Mouse (Mus musculus): ENCODE measurements around the gene Ddx39b. TPM values are rescaled to one million over a fixed set of nuclear protein-coding genes. Genes with fewer than 3 reads are reported as not detected.
"Not testable (repeated sequence)": the region's sequence is repeated elsewhere in the genome, so short reads cannot be mapped to it uniquely, and the experiment has no call there.

Ddx39b gene
- polyA plus RNA-seq, 1 experiment from 2014 or later, result 279 TPM

DNA sequence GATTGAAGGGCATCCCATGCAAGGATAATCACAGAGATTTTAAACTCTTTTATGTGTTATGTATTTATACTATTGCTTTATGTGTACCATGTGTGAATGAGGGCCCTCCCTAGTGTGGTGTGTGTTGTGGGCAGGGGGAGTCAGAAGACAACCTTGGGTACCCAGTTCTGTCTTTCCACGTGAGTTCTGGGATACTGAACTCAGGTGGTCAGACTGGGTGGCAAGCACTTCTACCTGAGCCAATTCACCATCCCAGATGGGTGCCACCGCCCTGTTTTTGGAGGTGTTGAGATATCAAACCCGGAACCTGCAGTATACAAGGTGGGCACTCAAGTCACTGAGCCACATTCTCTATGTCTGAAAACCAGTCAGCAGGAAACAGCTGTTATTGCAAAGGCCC is 30.7 kb downstream of the Ddx39b start:
- Histone ChIP-seq H3K27me3 (replicated peaks) (peaks cover 50% of the 10 kb centered on the region), H3K36me3 (no peaks in the 10 kb centered on the region), H3K4me1 (no peaks in the 10 kb centered on the region), H3K27ac (replicated peaks) (no peak overlapping the region), H3K4me2 (no peak overlapping the region), H3K9me3 (no peaks in the 10 kb centered on the region), H3K9ac (no peak overlapping the region), H3K4me3 (no peak overlapping the region)
- 56% methylated on average over 3 of the region's 3 CpGs for WGBS
- ATAC-seq (ENCODE audit: extremely low read depth, insufficient number of reproducible peaks, low FRiP score, low TSS enrichment), result no peak

DNA sequence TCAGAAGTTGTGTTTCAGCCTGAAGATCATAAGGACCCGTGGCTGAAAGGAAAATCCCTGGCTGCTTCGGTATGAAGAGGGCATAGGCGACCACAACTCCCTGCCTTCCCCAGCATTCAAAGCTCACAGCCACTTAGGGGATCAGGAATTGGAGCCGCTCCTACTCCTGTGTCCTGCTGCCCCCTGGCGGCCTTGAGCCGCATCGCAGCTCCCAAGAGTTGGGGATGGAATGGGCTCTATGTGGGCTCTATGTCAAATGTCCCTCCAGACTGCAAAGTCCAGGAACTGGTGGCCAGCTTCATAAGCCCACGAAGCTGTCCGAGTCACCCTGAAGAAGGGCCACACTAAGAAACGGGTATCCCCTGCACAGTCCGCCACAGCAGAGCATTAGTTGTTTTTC is 33.2 kb downstream of the Ddx39b start:
- no peak for ATAC-seq (ENCODE audit: extremely low read depth, insufficient number of reproducible peaks, low FRiP score, low TSS enrichment)
- Histone ChIP-seq H3K36me3 (no peaks in the 10 kb centered on the region), H3K4me3 (no peak overlapping the region), H3K27me3 (replicated peaks) (peaks cover 52% of the 10 kb centered on the region), H3K27ac (replicated peaks) (no peak overlapping the region), H3K4me2 (no peak overlapping the region), H3K9ac (no peak overlapping the region; the same call in 1 of the 2 replicates), H3K9me3 (no peaks in the 10 kb centered on the region), H3K4me1 (no peaks in the 10 kb centered on the region)
- WGBS, result 2% methylated on average over 11 of the region's 11 CpGs

DNA sequence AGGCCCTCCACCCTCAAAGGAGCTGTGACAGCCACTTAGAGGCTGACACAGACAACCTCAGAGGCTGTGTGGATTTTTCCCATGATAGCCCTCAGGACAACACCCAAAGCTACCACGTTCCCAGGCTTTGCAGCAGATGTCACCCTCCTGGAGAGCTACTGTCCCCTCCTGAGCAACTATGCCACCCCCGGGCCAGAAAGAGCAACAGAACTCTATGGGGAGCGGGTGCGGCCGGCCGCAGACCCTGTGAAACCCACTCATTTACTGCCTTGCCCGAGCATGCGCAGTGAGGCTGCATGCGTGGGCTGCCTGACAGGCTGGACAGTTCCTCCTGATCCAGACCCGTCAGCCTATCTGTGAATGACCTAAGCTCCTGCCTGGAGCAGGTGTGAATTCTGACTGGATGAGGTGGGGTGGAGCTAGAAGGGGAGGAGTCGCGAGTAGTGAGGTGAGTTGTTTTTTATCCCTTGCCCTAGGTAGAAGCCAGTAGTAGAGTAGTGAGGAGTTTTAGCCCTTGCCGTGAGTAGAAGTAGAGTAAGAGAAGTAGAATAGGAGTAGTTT is 34.8 kb downstream of the Ddx39b start:
- H3K4me2 ChIP-seq, result no peak overlapping the region
- H3K4me1 ChIP-seq, result no peaks in the 10 kb centered on the region
- ATAC-seq (ENCODE audit: extremely low read depth, insufficient number of reproducible peaks, low FRiP score, low TSS enrichment), result no peak
- no peak overlapping the region for H3K9ac ChIP-seq
- H3K27me3 ChIP-seq (replicated peaks), result peaks cover 57% of the 10 kb centered on the region
- H3K4me3 ChIP-seq, result no peak overlapping the region
- H3K9me3 ChIP-seq, result no peaks in the 10 kb centered on the region
- no peak overlapping the region for H3K27ac ChIP-seq (replicated peaks)
- no peaks in the 10 kb centered on the region for H3K36me3 ChIP-seq
- WGBS, result 18% methylated on average over 13 of the region's 13 CpGs

DNA sequence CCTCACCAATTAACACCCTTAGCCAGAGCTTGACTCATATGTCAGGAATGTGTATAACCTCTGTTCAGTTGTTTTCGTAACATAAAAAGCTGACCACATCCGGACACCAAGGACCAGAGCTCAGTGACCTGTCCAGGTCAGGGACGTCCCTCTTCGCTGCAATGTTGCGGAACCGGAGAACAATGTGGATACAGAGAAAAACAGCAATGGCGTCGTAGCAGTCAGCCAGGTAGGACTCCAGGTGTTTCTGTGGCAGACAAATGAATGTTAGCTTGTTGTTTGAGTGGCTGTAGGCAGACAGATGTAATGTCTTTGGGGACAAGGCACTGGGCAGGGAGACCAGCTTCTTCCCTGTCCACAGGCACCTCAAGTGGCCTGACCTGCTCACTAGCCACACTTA is 36.5 kb downstream of the Ddx39b start:
- Histone ChIP-seq H3K4me2 (no peak overlapping the region), H3K4me1 (no peaks in the 10 kb centered on the region), H3K4me3 (no peak overlapping the region), H3K36me3 (no peaks in the 10 kb centered on the region), H3K9ac (no peak overlapping the region), H3K9me3 (no peaks in the 10 kb centered on the region), H3K27me3 (replicated peaks) (peaks cover 56% of the 10 kb centered on the region), H3K27ac (replicated peaks) (no peak overlapping the region)
- WGBS, result 83% methylated on average over 8 of the region's 8 CpGs
- ATAC-seq (ENCODE audit: extremely low read depth, insufficient number of reproducible peaks, low FRiP score, low TSS enrichment), result no peak

DNA sequence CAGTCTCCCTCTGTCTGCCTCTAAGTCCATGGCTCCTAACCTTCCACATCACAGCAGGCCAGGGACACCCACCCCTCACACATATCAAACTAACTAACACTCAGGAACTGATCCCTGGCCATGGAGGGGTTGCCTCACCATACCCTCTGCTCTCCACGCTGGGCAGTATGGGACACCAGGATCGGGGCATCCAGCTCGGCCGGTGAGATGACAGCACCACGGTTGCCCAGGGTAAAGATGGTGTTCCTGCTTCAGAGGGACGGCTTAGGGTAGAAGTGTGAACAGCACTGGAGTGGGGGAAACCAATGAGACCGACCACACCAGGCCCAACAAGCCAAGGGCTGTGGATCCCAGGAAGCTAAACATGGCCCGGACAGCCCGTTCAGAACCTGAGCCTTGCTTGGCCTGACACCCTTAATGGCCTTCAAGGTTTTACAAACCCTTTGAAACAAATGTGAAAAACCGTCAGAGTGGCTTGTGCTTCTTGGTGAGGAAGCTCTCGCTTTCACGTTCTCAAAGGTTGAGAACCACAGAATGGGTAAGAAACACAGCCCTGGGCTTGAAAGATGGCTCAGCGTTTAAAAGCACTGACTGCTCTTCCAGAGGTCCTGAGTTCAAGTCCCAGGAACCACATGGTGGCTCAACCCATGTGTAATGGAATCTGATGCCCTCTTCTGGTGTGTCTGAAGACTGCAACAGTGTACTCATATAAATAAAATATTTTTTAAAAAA is 37.6 kb downstream of the Ddx39b start:
- H3K27me3 ChIP-seq (replicated peaks), result peaks cover 62% of the 10 kb centered on the region

DNA sequence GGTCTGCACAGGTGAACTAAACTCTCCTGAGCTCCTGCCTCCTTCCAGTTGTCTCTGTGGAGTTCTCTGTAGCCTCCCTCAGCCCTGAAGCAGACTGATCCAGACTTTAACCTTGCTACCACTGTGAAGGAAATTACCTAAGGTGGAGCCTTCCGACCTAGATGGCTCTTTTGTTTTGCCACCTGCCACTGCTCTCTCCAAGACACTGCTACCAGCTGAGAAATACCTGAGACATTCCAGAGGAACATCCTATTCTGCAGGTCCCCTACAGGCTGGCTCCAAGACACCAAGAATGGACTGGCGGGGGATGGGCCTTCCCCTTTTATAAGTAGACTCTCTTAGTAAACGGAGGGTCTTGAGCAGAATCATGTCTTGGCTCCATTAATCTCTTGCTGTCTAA is 38.7 kb downstream of the Ddx39b start:
- WGBS, result 56% methylated on average over 3 of the region's 3 CpGs
- no peak for ATAC-seq (ENCODE audit: extremely low read depth, insufficient number of reproducible peaks, low FRiP score, low TSS enrichment)
- no peak overlapping the region for H3K9ac ChIP-seq

More for the DNA sequence above, 37.6 kb downstream of the Ddx39b start:
- H3K27ac ChIP-seq (replicated peaks), result no peak overlapping the region
- no peaks in the 10 kb centered on the region for H3K9me3 ChIP-seq
- no peak overlapping the region for H3K4me2 ChIP-seq
- ATAC-seq (ENCODE audit: extremely low read depth, insufficient number of reproducible peaks, low FRiP score, low TSS enrichment), result no peak
- no peaks in the 10 kb centered on the region for H3K4me1 ChIP-seq
- no peak overlapping the region for H3K4me3 ChIP-seq
- 78% methylated on average over 13 of the region's 13 CpGs for WGBS
- no peak overlapping the region for H3K9ac ChIP-seq
- no peaks in the 10 kb centered on the region for H3K36me3 ChIP-seq

DNA sequence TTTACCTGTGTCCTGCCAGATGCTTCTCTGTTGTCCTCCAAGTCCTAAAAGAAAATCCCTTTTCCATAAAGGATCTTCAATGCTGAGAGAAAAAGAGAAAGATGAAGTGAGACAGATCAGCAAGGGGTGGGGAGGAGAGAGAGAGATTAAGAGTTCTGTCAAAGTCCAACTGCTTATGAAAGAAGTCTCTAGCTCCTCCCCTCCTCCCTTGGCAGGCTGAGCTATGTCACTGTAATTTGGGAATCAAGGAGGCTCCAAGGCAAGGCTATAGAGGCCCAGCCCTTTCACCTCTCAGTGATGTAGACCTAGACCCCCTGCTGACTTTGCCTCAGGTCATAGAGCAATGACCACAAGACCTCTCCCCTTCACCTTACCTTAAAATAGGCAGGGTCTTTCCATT is 43.9 kb downstream of the Ddx39b start:
- ATAC-seq (ENCODE audit: extremely low read depth, insufficient number of reproducible peaks, low FRiP score, low TSS enrichment), result no peak
- Histone ChIP-seq H3K27me3 (replicated peaks) (peaks cover 36% of the 10 kb centered on the region), H3K4me2 (no peak overlapping the region), H3K4me1 (no peaks in the 10 kb centered on the region), H3K9ac (no peak overlapping the region), H3K36me3 (no peaks in the 10 kb centered on the region), H3K27ac (replicated peaks) (no peak overlapping the region), H3K4me3 (no peak overlapping the region), H3K9me3 (no peaks in the 10 kb centered on the region)

More for the DNA sequence above, 38.7 kb downstream of the Ddx39b start:
- no peaks in the 10 kb centered on the region for H3K9me3 ChIP-seq
- H3K27me3 ChIP-seq (replicated peaks), result peaks cover 61% of the 10 kb centered on the region
- H3K27ac ChIP-seq (replicated peaks), result no peak overlapping the region
- H3K4me3 ChIP-seq, result no peak overlapping the region
- H3K4me2 ChIP-seq, result no peak overlapping the region
- no peaks in the 10 kb centered on the region for H3K36me3 ChIP-seq
- no peaks in the 10 kb centered on the region for H3K4me1 ChIP-seq

DNA sequence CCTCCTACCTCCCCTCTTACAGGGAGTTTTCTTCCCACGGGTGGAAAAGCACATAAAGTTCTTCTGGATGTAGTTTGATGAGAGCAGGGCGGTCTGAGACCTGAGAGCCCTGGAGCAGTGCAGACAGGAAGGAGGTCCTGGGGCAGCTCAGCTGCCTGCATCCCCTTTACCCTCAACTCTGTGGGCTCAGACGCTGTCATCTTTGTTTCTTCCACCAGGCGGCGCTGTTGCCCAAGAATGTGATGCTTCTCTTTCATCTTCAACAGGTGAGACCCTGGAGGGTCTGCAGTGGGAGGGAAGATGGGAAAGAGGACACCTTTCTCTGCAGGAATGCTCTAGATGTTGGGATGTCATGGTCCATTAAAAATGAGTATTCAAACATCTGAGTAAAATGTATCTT is 54.2 kb downstream of the Ddx39b start:
- not testable (repeated sequence) for H3K9ac ChIP-seq; H3K4me1 ChIP-seq; H3K9me3 ChIP-seq; H3K36me3 ChIP-seq; ATAC-seq (ENCODE audit: extremely low read depth, insufficient number of reproducible peaks, low FRiP score, low TSS enrichment); H3K4me2 ChIP-seq; H3K27ac ChIP-seq (replicated peaks); H3K4me3 ChIP-seq
- peaks cover 34% of the 10 kb centered on the region for H3K27me3 ChIP-seq (replicated peaks)
- 5% methylated on average over 5 of the region's 5 CpGs for WGBS

DNA sequence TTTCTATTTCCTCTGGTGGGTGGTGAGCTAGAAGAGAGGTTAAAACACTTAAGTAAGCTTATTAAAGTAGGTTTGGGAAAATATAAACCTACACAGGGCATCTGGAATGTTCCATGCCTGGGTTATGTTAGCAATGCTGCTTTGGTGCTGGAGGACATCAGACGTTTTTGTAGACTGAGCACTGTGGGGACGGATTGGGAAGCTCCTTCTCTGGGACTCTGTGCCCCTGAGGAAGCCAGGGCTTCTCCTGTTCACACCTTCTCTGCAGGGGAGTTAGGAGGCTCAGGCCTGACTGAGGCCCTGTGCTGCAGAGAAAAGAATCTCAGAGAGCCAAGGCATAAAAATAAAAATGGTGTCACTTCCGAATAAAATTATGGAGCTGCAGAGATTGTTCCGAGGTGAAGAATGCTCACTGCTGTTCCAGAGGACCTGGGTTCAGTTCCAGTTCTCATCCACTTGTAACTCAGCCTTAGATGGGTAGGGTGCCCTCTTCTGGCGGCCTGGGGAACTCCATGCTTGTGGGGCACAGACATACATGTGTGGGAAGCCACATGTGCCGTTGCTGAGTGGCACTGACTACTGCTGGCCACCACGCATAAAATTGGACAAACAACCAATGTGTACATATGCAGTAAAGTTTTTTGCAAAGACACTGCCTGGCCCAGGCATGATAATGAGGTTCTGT is 58.9 kb downstream of the Ddx39b start:
- not testable (repeated sequence) for H3K27ac ChIP-seq (replicated peaks); H3K4me2 ChIP-seq; ATAC-seq (ENCODE audit: extremely low read depth, insufficient number of reproducible peaks, low FRiP score, low TSS enrichment); H3K9me3 ChIP-seq; H3K4me3 ChIP-seq; H3K4me1 ChIP-seq; H3K9ac ChIP-seq; H3K36me3 ChIP-seq
- H3K27me3 ChIP-seq (replicated peaks), result peaks cover 15% of the 10 kb centered on the region
- 80% methylated on average over 7 of the region's 7 CpGs for WGBS

DNA sequence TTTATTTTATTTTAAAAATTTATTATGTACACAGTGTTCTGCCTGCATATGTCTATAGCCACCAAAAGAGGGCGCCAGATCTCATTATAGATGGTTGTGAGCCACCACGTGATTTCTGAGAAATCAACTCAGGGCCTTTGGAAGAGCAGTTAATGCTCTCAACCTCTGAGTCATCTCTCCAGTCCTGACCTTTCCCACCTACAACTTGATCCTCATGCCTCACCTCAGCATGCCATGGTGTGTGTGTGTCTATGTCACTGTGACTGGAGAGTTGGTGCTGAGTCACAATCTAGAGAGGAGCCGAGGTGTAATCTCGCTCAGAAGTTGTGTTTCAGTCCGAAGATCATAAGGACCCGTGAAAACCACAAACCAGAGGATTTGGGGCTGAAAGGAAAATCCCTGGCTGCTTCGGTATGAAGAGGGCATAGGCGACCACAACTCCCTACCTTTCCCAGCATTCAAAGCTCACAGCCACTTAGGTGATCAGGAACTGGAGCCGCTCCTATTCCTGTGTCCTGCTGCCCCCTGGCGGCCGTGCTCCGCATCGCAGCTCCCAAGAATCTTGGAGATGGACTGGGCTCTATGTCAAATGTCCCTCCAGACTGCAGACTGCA is 60.2 kb downstream of the Ddx39b start:
- Histone ChIP-seq H3K36me3 (no peaks in the 10 kb centered on the region), H3K4me1 (no peaks in the 10 kb centered on the region), H3K4me3 (no peak overlapping the region), H3K9ac (no peak overlapping the region), H3K27me3 (replicated peaks) (peaks cover 21% of the 10 kb centered on the region), H3K27ac (replicated peaks) (no peak overlapping the region), H3K9me3 (no peaks in the 10 kb centered on the region), H3K4me2 (0 out of 2 replicates have a peak overlapping the region, but pooled peaks have one; percentile 11)
- no peak for ATAC-seq (ENCODE audit: extremely low read depth, insufficient number of reproducible peaks, low FRiP score, low TSS enrichment)
- 23% methylated on average over 13 of the region's 13 CpGs for WGBS

DNA sequence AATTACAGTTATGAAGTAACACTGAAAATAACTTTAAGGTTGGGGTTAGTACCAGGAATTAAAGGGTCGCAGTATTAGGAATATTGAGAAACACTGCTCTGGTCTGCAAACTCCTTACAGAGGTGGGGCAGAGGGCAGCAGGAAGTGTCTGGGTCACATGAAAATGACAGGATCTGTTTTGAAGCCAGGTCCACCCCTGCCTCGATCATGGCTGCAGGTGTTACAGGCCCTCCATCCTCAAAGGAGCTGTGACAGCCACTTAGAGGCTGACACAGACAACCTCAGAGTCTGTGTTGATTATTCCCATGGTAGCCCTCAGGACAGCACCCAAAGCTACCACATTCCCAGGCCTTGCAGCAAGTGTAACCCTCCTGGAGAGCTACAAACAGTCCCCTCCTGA is 61.7 kb downstream of the Ddx39b start:
- ATAC-seq (ENCODE audit: extremely low read depth, insufficient number of reproducible peaks, low FRiP score, low TSS enrichment), result no peak
- Histone ChIP-seq H3K27ac (replicated peaks) (no peak overlapping the region), H3K4me2 (no peak overlapping the region), H3K36me3 (no peaks in the 10 kb centered on the region), H3K9me3 (no peaks in the 10 kb centered on the region), H3K9ac (no peak overlapping the region), H3K27me3 (replicated peaks) (peaks cover 35% of the 10 kb centered on the region), H3K4me1 (no peaks in the 10 kb centered on the region), H3K4me3 (no peak overlapping the region)
- 67% methylated on average over 2 of the region's 2 CpGs for WGBS
